Mouse (Mus musculus) megakaryocyte, embryonic 14.5 days (primary cell): ENCODE data around the gene Atp5e.

Source experiments
- FLI1 ChIP-seq: IDR thresholded peaks from 2 replicates; pipeline ENCODE4 v1.6.1; 2012; ENCODE audit warnings: low read length, inconsistent platforms, mixed read lengths
- GATA1 ChIP-seq: IDR thresholded peaks from 3 replicates; pipeline ENCODE4 v1.6.1; 2012; ENCODE audit warnings: mixed read lengths, low read length, inconsistent platforms, borderline replicate concordance

GRCm38 (mm10) chr2:174434943-174435342 lies 29.0 kb downstream of the Atp5e start:
- TF ChIP-seq FLI1 (no peak), GATA1 (no peak)
